10 mouse cellular contexts compared by ENCODE assay signal in the genomic region with DNA sequence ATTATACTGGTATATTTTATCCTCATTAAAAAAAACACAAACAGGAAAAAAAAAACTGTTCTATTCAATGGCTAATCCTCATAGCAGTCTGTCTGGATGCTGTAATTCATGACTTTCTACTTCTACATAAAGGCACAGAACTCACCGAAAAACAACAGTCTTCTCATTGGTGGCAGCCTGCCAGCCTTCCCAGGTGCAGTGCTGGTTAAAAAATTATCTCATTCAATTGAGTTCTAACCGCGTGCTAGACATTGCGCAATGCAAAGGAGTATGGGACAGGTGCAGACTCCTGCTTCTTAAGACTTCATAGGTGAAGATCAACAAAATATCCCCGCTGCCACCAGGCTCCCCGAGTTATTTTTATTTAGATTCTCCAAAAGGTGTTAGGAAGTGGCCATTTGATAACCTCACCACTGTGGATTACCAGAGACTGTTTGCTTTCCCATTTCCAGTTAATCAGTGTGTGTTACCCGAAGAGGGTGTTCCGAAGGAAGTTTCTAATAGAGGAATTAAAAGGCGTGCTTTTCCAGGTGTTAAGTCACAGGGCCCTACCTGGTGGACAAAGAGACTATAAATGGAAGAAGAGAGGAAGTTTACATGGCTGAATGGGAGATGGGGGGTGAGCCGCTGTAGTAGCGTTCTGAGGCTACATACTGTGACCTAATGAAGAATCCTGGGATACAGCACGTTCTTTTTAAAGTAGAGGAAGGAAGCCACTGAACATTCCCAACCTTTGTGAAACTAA. TPM values are rescaled to one million over a fixed set of nuclear protein-coding genes. Genes with fewer than 3 reads are reported as not detected.
DNase-seq lines count a peak whose midpoint lies in the region; ATAC-seq and TF ChIP-seq lines count a peak whose summit lies in the region.
"Had no signal": no experiment of that assay in that cellular context is flagged by ENCODE, and none has a peak within 500 bp of the region (broad histone marks: within the 10 kb centered on the region; RNA-seq: fewer than 3 reads in every experiment).

No protein-coding gene starts in this region.

- WGBS in kidney, embryonic 14.5 days, result 77% methylated on average over 12 of the region's 12 CpGs
- WGBS in hindbrain, embryonic 10.5 days, result 83% methylated on average over 12 of the region's 12 CpGs

- no peak overlapping the region for H3ac ChIP-seq in myocyte (ENCODE audit: control insufficient read depth, insufficient read length)

- no peak overlapping the region for H3K4me3 ChIP-seq in kidney, embryonic 14.5 days (ENCODE audit: low read length)
- H3K4me3 ChIP-seq in myocyte, result no peak overlapping the region
- no peak overlapping the region for H3K4me3 ChIP-seq in hindbrain, embryonic 10.5 days
- H3K4me3 ChIP-seq: erythroblast, embryonic 14.5 days had no signal

- no peaks in the 10 kb centered on the region for H3K27me3 ChIP-seq in kidney, embryonic 14.5 days (ENCODE audit: control insufficient read depth, insufficient read depth, low read length)
- no peaks in the 10 kb centered on the region for H3K27me3 ChIP-seq in myocyte (ENCODE audit: control insufficient read depth, insufficient read depth, insufficient read length)
- H3K27me3 ChIP-seq in hindbrain, embryonic 10.5 days (ENCODE audit: insufficient read depth, poor library complexity, severe bottlenecking), result 0 out of 2 replicates have a peak, but pooled peaks cover 3% of the 10 kb centered on the region

- H3K79me2 ChIP-seq in myocyte (ENCODE audit: control insufficient read depth, insufficient read depth), result no peaks in the 10 kb centered on the region

- no peak overlapping the region for H3K27ac ChIP-seq in kidney, embryonic 14.5 days (ENCODE audit: low read depth, low read length)
- H3K27ac ChIP-seq in hindbrain, embryonic 10.5 days, result no peak overlapping the region
- H3K27ac ChIP-seq: hindbrain, embryonic 14.5 days had no signal

- H3K4me2 ChIP-seq in kidney, embryonic 14.5 days (replicated peaks; ENCODE audit: low read depth, low read length), result no peak overlapping the region
- no peak overlapping the region for H3K4me2 ChIP-seq in myocyte (ENCODE audit: low read depth)
- H3K4me2 ChIP-seq: hindbrain, embryonic 14.5 days had no signal

- H3K9ac ChIP-seq in kidney, embryonic 14.5 days (ENCODE audit: low read depth, low read length), result no peak overlapping the region
- H3K9ac ChIP-seq: hindbrain, embryonic 14.5 days had no signal

- TF ChIP-seq POLR2A in myocyte (IDR thresholded peaks at IDR 0.05; ENCODE audit: insufficient read length, low read depth), result no peak

- DNase-seq in kidney, adult 11 months, result peak; percentile 31
- peak; percentile 63 to 68 for DNase-seq in cerebellum, adult 18-20 months
- DNase-seq in kidney, adult 9 months, result peak; percentile 36
- DNase-seq in thymus, postnatal 0 days (ENCODE audit: low spot score), result no peak
- no peak for DNase-seq in hindbrain, embryonic 10.5 days (ENCODE audit: low spot score)
- DNase-seq in natural killer cell, adult 2 months (ENCODE audit: low spot score in 2 of 2), result no peak

- peaks cover 8% of the 10 kb centered on the region for H3K4me1 ChIP-seq in kidney, embryonic 14.5 days (ENCODE audit: control insufficient read depth, insufficient read depth, low read length)
- peaks cover 12% of the 10 kb centered on the region for H3K4me1 ChIP-seq in hindbrain, embryonic 10.5 days (replicated peaks)

- no peaks in the 10 kb centered on the region for H3K9me3 ChIP-seq in kidney, embryonic 14.5 days (ENCODE audit: control insufficient read depth, low read length)
- no peaks in the 10 kb centered on the region for H3K9me3 ChIP-seq in hindbrain, embryonic 10.5 days

- ATAC-seq in kidney, embryonic 14.5 days (ENCODE audit: low FRiP score, low TSS enrichment), result no peak

- H3K36me3 ChIP-seq in kidney, embryonic 14.5 days (ENCODE audit: control insufficient read depth, insufficient read depth, low read length), result no peaks in the 10 kb centered on the region
- H3K36me3 ChIP-seq in myocyte (ENCODE audit: control insufficient read depth, insufficient read depth), result no peaks in the 10 kb centered on the region
- H3K36me3 ChIP-seq in hindbrain, embryonic 10.5 days, result no peaks in the 10 kb centered on the region

TF ChIP-seq in myocyte, 11 proteins besides CTCF, POLR2A, EP300 and RAD21:
- no peak for TF ChIP-seq MYOD1 (IDR thresholded peaks at IDR 0.05; ENCODE audit: control insufficient read depth in 1 of 3, insufficient read length in 2 of 3, low read depth in 2 of 3)
- TF ChIP-seq MYOG (IDR thresholded peaks at IDR 0.05; ENCODE audit: control insufficient read depth in 1 of 3, insufficient read depth in 1 of 3, insufficient read length in 2 of 3, low read depth in 2 of 3), result no peak
- peak; percentile 54; the same call in 1 of the 2 replicates for TF ChIP-seq CEBPB (IDR thresholded peaks at IDR 0.05; ENCODE audit: insufficient read depth, poor library complexity, severe bottlenecking)

RNA-seq across cellular contexts. Expression of gene A930009A15Rik, which starts 8.5 kb away (rescaled TPM):
- 0.37 TPM in 1 of 2 replicates, not detected in the other for polyA plus RNA-seq in kidney, embryonic 14.5 days (2014; fragmentation: Nextera tagmentation; extraction: Ambion mirVana)
- not detected for polyA plus RNA-seq in myocyte (2012; fragmentation: generic; extraction: Trizol)
- not detected in 2 replicates for polyA plus RNA-seq in thymus, postnatal 0 days (2015; fragmentation: Nextera tagmentation; extraction: Ambion mirVana)
- 0.27 and 0.56 TPM in 2 replicates for polyA plus RNA-seq in hindbrain, embryonic 10.5 days (2016; fragmentation: Nextera tagmentation; extraction: Ambion mirVana)
- polyA plus RNA-seq: erythroblast, embryonic 14.5 days had no signal

RNA-seq across cellular contexts. Expression of gene Lgr5, which starts 26.3 kb away (rescaled TPM):
- polyA plus RNA-seq in kidney, embryonic 14.5 days (2014; fragmentation: Nextera tagmentation; extraction: Ambion mirVana), result 5.8 and 8.0 TPM in 2 replicates
- 0.07 TPM for polyA plus RNA-seq in myocyte (2012; fragmentation: generic; extraction: Trizol)
- polyA plus RNA-seq in thymus, postnatal 0 days (2015; fragmentation: Nextera tagmentation; extraction: Ambion mirVana), result 0.04 and 0.07 TPM in 2 replicates
- 4.0 and 4.8 TPM in 2 replicates for polyA plus RNA-seq in hindbrain, embryonic 10.5 days (2016; fragmentation: Nextera tagmentation; extraction: Ambion mirVana)
- polyA plus RNA-seq: erythroblast, embryonic 14.5 days had no signal

Comparison
In these comparisons a context has a peak if more than half of its experiments do, and no peak if none do; other contexts are left out.
1. DNase-seq: peak in kidney, adult 11 months (single experiment), cerebellum, adult 18-20 months (2 of 2) and kidney, adult 9 months (single experiment); none in thymus, postnatal 0 days (single experiment), hindbrain, embryonic 10.5 days (single experiment) and natural killer cell, adult 2 months (0 of 2).